In the genomic region with DNA sequence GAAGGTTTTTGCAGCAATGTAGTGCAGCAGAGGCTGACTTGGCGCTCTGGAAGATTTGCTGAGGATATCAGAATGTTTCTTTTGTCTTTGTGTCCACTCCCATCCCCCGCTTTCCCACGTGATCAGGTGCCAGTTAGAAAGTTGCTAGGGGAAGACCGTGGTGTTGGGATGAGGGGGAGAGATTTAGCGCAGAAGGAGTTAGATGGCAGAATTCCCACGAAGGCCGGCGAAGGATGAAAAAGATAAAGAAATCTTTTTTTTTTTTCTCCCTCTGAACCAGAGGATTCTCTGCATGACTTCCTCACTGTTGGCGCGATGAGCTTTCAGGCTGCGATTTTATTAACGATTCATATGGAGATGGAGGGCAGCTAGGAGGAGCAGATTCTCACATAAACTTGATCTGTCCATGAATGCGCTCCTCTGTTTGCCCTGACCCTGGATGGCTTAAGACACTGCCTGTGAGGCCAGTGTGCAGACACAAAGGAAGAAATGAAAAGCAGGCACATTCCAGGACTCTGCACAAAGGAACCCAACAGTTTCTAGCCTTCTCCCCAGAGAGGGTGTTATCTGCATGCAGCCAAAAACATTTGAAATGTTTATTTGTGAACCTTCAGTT, we compare ENCODE assay signal across 8 mouse cellular contexts.
DNase-seq lines count a peak whose midpoint lies in the region; ATAC-seq and TF ChIP-seq lines count a peak whose summit lies in the region.

No protein-coding gene starts in this region.

- no peaks in the 10 kb centered on the region for H3K9me3 ChIP-seq in hindbrain, postnatal 0 days (ENCODE audit: low read length)
- H3K9me3 ChIP-seq in midbrain, embryonic 11.5 days (ENCODE audit: control insufficient read depth, low read length), result no peaks in the 10 kb centered on the region
- no peaks in the 10 kb centered on the region for H3K9me3 ChIP-seq in stomach, embryonic 14.5 days (ENCODE audit: control insufficient read depth, low read depth, low read length)

- no peak for TF ChIP-seq CTCF in gastrocnemius, adult 2 months (IDR thresholded peaks at IDR 0.05)
- no peak for TF ChIP-seq CTCF in hindbrain, postnatal 0 days (IDR thresholded peaks at IDR 0.05; ENCODE audit: low read depth)

- no peaks in the 10 kb centered on the region for H3K36me3 ChIP-seq in hindbrain, postnatal 0 days (ENCODE audit: insufficient read depth, low read length)
- no peaks in the 10 kb centered on the region for H3K36me3 ChIP-seq in midbrain, embryonic 11.5 days (ENCODE audit: control insufficient read depth, insufficient read depth, low read length)
- no peaks in the 10 kb centered on the region for H3K36me3 ChIP-seq in stomach, embryonic 14.5 days (ENCODE audit: control insufficient read depth, insufficient read depth, low read length)

- peak overlapping the region; percentile 66 for H3K4me3 ChIP-seq in gastrocnemius, adult 2 months
- peak overlapping the region; percentile 31 for H3K4me3 ChIP-seq in hindbrain, postnatal 0 days (ENCODE audit: low read length)
- H3K4me3 ChIP-seq in midbrain, embryonic 11.5 days (ENCODE audit: low read depth, low read length), result peak overlapping the region; percentile 32
- H3K4me3 ChIP-seq in stomach, embryonic 14.5 days (ENCODE audit: low read depth, low read length), result peak overlapping the region; percentile 24

- peak overlapping the region; percentile 52 for H3K9ac ChIP-seq in hindbrain, postnatal 0 days (replicated peaks; ENCODE audit: low read length)
- peak overlapping the region; percentile 61 for H3K9ac ChIP-seq in midbrain, embryonic 11.5 days (ENCODE audit: low read length)
- peak overlapping the region; percentile 30; the same call in 1 of the 2 replicates for H3K9ac ChIP-seq in stomach, embryonic 14.5 days (replicated peaks; ENCODE audit: low read depth, low read length)

- peak; percentile 93 for ATAC-seq in hindbrain, postnatal 0 days
- peak; percentile 94 for ATAC-seq in midbrain, embryonic 11.5 days (ENCODE audit: low FRiP score)
- ATAC-seq in stomach, embryonic 14.5 days (ENCODE audit: insufficient number of reproducible peaks, insufficient read depth, low FRiP score, low read depth), result peak; percentile 49; the same call in 1 of the 2 replicates
- ATAC-seq in CD4-positive, CD25-positive, alpha-beta regulatory T cell, adult 4 months, result no peak

- peak overlapping the region; percentile 77 for H3K27ac ChIP-seq in gastrocnemius, adult 2 months
- peak overlapping the region; percentile 89 for H3K27ac ChIP-seq in hindbrain, postnatal 0 days
- peak overlapping the region; percentile 99 for H3K27ac ChIP-seq in midbrain, embryonic 11.5 days (ENCODE audit: low read depth, low read length)
- H3K27ac ChIP-seq in stomach, embryonic 14.5 days (ENCODE audit: low read length), result peak overlapping the region; percentile 67; the same call in 1 of the 2 replicates

- no peaks in the 10 kb centered on the region for H3K27me3 ChIP-seq in hindbrain, postnatal 0 days (ENCODE audit: insufficient read depth, low read length)
- H3K27me3 ChIP-seq in midbrain, embryonic 11.5 days (ENCODE audit: control insufficient read depth, insufficient read depth, low read length), result no peaks in the 10 kb centered on the region
- H3K27me3 ChIP-seq in stomach, embryonic 14.5 days (ENCODE audit: control insufficient read depth, insufficient read depth, low read length), result no peaks in the 10 kb centered on the region

- H3K4me1 ChIP-seq in hindbrain, postnatal 0 days (ENCODE audit: insufficient read depth, low read length), result peaks cover 18% of the 10 kb centered on the region
- H3K4me1 ChIP-seq in midbrain, embryonic 11.5 days (ENCODE audit: control insufficient read depth, insufficient read depth, low read length), result peaks cover 60% of the 10 kb centered on the region
- peaks cover 23% of the 10 kb centered on the region; the same call in 1 of the 2 replicates for H3K4me1 ChIP-seq in stomach, embryonic 14.5 days (ENCODE audit: control insufficient read depth, insufficient read depth, low read length)

- under 1% methylated on average over 13 of the region's 13 CpGs for WGBS in hindbrain, postnatal 0 days
- 0% methylated on average over 13 of the region's 13 CpGs for WGBS in midbrain, embryonic 11.5 days
- under 1% methylated on average over 13 of the region's 13 CpGs for WGBS in stomach, embryonic 14.5 days

- intact Hi-C loops in gastrocnemius, adult 2 months (cut with DNase I), result loop anchor here (5.0 kb wide), 1 partner anchor 68 kb away; no protein-coding TSS in a partner anchor
- intact Hi-C loops in left cerebral cortex, postnatal 14 days (cut with DNase I), result loop anchor here (5.0 kb wide), 1 partner anchor 68 kb away; no protein-coding TSS in a partner anchor

- peak overlapping the region; percentile 65 for H3K4me2 ChIP-seq in hindbrain, postnatal 0 days (ENCODE audit: low read depth, low read length)
- peak overlapping the region; percentile 65 for H3K4me2 ChIP-seq in midbrain, embryonic 11.5 days
- peak overlapping the region; percentile 56 for H3K4me2 ChIP-seq in stomach, embryonic 14.5 days (replicated peaks; ENCODE audit: low read depth, low read length)

- DNase-seq in adipocyte (ENCODE audit: low spot score), result peak; percentile 45
- DNase-seq in cerebellum, postnatal 4 days (ENCODE audit: low spot score in 2 of 2), result peak; percentile 29 to 54
- DNase-seq in gastrocnemius, adult 2 months, result peak; percentile 55
- peak; percentile 92 for DNase-seq in hindbrain, postnatal 0 days (ENCODE audit: low spot score)
- DNase-seq in left cerebral cortex, postnatal 14 days (ENCODE audit: low spot score in 2 of 2), result peak; percentile 59 to 82
- DNase-seq in midbrain, embryonic 11.5 days (ENCODE audit: low spot score, missing footprints), result peak; percentile 96

Comparison
In these comparisons a context has a peak if more than half of its experiments do, and no peak if none do; other contexts are left out.
1. DNase-seq: peak in every context shown above with its lines; median percentile 96 in midbrain, embryonic 11.5 days; 92 in hindbrain, postnatal 0 days; 70 in left cerebral cortex, postnatal 14 days; 55 in gastrocnemius, adult 2 months; 45 in adipocyte; 42 in cerebellum, postnatal 4 days.